Mouse (Mus musculus) urinary bladder, adult 2 months (tissue): ENCODE results near the gene Ccdc85c. TPM values are rescaled to one million over a fixed set of nuclear protein-coding genes. Genes with fewer than 3 reads are reported as not detected.
A peak's percentile ranks its signal among the peaks of the same experiment; 100 is the strongest.

ENCODE experiments used
- DNase-seq: peaks from one replicate; pipeline ENCODE4 v3.0.0; 2022; ENCODE audit warnings: low spot score
- polyA plus RNA-seq: library from polyadenylated mRNA; depleted of rRNA; stranded (reverse); fragments of >200 nt; gene quantifications from 2 replicates; pipeline ENCODE4 v1.2.3, GENCODE M21; 2012

Gene Ccdc85c
- polyA plus RNA-seq, 1 experiment = 14.6 TPM

- DNase-seq = no peak
Observed at GRCm38 (mm10) chr12:108268970-108269369, 6.3 kb downstream of the Ccdc85c start.

GRCm38 (mm10) chr12:108267653-108268052 lies 7.6 kb downstream of the Ccdc85c start:
- peak; percentile 19 for DNase-seq

DNA sequence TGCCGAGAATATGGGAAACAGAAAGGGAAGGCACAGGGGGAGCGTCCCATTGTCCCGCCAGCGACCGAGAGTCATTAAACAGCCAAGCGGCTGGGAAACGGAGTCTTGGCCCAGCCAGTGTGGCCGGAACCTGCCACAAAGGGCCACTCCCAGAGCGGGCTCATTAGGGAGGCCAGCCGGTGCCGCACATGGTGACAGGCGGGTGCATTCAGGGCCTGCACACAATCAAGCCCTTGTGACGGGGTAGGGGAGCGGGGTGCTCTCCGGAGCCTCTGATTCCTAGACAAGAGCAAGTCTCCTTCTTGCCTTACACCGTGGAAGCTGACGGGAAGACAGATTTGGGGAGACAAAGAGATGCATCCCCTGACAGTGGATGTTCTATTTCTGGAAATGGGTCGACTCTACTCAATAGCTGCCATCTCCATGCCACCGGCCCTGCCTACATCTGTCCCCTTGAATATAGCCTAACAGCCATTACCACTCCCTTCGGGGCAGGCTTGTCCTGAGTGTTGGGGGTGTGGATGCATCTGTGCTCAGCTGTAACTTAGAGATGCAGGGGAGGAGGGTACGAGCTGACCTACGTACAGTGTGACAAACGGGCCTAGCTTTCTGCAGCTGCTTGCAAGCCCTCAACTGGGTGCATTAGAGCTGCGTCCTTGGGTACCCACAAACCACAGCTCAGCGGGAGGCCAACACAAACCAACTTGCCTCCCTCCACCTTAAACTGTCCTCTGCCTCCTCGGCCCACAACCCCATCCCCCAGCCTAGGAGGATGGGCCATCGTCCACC lies 9.2 kb downstream of the Ccdc85c start:
- peak; percentile 25 for DNase-seq

- no peak for DNase-seq
Observed at GRCm38 (mm10) chr12:108264918-108265317, 10.3 kb downstream of the Ccdc85c start.

GRCm38 (mm10) chr12:108260950-108261349 lies 14.3 kb downstream of the Ccdc85c start:
- no peak for DNase-seq

GRCm38 (mm10) chr12:108259322-108260049 lies 15.7 kb downstream of the Ccdc85c start:
- DNase-seq = no peak

DNA sequence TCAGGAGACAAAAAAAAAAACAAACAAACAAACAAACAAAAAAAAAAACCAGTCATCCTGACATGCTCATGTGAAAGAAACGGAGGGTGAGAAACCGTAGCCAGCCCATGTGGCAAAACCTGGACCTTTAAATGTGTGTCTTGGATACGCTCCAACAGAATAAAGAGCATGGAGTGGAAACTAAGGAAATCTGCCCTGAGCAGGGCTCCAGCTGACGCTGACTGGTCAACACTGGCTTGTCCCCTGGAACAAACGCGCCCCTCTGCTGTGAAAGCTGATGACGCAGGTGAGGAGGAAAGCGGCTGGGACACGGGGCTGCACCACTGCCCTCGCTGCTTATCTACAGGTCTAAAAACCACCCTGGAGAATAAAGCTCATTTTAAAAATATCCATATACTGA lies 18.5 kb downstream of the Ccdc85c start:
- DNase-seq = no peak

GRCm38 (mm10) chr12:108255960-108256359 lies 19.3 kb downstream of the Ccdc85c start:
- DNase-seq = no peak

DNA sequence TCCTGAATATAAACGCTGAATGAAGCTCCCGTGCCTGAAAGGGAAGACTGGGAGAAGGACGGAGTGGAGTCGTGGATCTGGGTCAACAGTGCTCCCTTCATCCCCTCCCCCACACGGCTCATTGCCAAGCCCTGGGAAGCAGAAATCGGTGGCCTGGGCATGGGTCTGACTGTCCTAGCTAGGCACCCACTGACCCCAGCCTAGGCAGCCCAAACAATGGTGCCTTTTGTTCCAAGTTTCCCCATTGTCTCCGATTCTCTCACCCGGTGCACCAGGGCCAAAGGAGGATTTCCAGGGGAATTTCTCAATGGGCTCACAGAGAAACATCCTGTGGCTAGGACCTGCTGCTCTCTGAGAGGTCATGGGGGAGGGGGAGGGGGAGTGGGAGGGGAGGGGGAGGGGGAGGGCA lies 19.7 kb downstream of the Ccdc85c start:
- no peak for DNase-seq

GRCm38 (mm10) chr12:108253042-108253441 lies 22.2 kb downstream of the Ccdc85c start:
- no peak for DNase-seq

DNA sequence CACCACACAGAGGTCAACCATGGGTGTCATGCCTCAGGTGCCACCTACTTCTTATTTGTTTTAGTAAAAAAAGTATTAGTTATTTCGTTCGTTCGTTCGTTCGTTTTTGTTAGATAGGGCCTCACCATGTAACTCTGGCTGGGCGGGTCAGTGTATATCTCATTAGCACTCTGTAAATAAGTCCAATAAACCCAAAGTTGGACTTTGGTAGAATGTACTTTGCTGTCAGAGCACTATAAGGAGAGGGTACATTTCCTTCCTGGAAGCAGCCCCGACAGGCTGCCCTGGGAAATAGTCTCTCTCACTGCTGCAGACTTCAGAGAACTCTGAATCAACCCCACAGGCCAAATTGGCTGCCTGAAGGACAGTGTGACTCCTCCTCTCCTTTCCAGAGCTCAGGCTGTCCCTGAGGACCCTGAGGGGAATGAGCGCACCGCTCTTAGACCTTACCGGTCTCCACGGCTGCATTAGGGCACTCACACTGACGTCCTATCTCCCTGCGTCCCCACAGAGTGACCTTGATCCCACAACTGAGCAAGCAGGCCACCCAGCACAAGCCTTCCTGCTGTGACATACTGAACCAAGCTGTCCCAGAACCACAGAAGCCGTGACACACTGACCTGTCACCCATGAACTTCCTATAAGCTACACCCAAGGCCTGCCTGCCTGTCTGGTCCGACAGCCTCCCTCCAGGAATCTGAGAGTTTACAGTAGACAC lies 23.2 kb downstream of the Ccdc85c start:
- no peak for DNase-seq

DNA sequence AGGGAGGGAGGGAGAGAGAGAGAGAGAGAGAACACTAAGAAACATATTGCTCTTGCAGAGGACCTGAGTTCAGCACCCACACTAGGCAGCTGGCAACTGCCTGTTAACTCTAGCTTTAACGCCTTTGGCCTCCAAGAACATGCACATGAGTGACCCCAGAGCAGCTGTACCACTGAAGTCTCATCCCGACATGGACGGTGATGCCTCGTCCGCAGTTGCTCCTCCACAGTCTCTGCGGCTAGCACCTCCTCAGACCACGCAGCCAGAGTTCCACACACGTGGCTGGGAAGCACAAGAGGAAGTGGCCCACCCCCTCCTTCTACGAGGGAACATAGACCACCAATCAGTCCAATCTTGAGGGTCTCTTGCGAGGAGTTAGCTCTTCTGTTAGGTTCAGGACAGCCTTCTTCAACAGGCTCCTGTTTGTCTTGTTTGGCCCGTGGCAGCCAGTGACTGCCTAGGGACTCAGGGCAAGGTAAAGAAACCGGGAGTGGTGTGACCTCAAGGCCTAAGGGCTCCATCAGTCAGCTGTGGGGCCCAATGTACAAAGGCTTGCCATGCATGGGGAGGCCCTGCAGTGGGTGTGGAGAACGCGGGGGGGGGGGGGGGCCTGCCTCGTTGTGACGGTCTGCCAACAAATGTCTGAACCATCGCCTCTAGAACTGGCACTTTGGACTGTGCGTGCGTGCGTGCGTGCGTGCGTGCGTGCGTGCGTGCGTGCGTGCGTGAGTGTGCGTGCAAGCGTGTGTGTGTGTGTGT lies 24.0 kb downstream of the Ccdc85c start:
- no peak for DNase-seq

- DNase-seq = no peak
Observed at GRCm38 (mm10) chr12:108249522-108249921, 25.7 kb downstream of the Ccdc85c start.

DNA sequence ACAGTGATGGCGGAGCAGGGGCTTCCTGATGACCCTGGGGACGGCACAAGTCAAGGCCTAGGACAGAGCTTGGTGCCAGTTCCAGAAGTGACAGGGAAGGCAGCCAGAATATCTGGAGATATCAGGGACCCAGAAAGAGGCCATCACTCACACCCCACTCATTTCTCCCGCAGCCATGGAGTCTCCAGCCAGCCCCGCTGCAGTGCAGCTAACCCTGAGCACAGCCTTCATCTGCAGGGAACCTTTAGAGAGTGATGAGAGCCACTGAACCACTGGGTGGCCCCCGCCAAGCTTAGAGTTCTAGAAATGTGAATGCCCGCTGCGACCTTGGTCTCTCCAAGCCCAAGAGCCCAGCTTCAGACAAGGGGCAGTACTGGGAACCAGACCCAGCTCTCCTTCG lies 26.2 kb downstream of the Ccdc85c start:
- no peak for DNase-seq

DNA sequence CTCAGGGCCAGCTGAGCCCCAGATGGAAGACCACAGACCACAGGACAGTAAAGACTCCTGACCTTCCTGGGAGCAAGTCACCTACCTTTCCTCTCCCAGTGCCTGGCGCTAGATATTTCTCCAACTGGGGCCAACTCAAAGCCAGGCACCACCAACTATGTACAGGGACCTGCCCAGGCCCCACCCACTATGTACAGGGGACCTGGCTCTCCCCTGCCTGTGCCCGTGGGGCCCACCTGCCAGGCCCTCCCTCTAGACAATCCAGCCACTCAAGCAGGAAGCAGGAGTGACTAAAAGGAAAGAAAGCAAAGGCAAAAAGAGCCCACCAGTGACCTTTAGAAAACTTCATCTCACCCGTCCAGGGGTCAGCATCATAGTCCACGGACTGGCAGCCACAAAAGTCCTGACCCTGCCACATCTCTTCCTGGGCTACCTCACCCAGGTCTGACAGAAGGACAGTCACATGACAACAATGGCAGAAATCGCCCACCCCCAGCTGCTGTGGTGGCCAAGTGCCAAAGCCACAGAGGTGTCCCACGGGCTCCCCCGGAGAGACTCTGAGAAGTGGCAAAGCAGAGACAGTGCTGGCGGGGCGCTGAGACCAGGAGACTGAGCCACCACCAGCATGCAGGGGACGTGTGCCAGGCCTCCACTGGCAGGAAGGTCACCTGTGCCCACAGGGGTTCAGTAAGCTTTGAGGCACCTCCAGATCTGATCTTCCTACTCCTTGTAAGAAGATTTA lies 28.3 kb downstream of the Ccdc85c start:
- no peak for DNase-seq

DNA sequence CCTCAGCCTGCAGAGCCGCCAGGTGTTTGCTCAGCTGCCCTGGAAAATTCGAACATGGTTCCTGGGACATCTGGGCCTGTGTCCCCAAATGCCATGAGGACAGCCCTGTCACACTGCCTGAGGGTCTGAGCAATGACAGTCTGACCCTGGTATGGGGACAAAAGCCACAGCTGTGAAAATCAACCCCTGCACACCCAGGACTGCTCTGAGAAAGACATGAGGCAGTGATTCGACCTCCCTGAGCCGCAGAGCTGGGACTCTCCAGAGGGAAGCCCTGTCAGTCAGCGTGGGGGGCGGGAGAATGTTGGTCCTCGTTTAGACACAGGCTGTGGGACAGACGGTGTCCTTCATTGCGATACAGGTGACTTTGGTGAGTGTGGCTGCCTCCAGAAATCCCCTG lies 29.6 kb downstream of the Ccdc85c start:
- no peak for DNase-seq

DNA sequence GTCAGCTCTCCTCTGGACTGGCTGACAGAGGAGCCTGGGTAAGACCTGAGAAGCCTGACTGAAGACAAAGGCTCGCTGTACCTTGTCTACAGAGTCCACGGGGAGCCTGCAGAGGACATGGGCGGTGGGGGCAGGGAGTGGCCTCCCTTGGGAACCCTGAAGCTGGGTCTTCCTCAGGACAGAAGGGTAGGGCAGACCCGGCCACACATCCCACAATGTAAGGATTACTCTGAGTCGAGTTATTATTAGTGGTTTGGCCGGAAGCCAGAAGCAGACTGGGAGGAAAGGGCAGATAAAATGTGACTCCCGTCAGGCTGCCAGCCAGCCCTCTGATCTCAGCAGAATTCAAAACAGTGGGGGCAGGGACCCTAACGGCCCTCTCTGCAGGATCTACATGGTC lies 30.4 kb downstream of the Ccdc85c start:
- no peak for DNase-seq

DNA sequence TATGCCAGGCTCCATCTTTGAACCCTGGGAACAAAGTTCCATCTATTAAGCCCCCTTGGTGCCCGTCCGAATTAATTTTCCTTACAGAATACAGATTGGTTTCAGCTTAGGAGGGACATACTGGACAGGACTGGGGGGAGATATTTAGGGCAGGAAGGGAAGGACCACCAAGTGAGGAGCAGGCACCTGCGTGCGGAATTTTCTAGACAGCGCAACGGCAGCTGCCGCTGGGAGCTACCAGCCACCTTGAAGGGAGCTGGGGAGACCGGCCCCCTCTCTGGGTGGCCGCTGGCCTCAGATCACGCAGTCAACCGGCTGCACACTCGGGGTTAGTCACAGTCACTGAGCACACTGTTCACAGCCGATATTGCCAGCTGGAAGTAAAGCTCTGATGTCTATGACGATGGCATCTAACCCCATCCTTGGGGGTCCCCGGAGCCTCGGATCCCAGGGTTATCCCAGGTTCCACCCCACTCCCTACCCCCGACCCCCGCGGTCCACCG lies 32.9 kb downstream of the Ccdc85c start:
- no peak for DNase-seq

GRCm38 (mm10) chr12:108241626-108242025 lies 33.6 kb downstream of the Ccdc85c start:
- no peak for DNase-seq

- DNase-seq = no peak
Observed at GRCm38 (mm10) chr12:108240953-108241588, 34.2 kb downstream of the Ccdc85c start.
